Mouse (Mus musculus): ENCODE data around the gene Tmem196.
A peak's percentile ranks its signal among the peaks of the same experiment; 100 is the strongest.

The Tmem196 gene

DNA sequence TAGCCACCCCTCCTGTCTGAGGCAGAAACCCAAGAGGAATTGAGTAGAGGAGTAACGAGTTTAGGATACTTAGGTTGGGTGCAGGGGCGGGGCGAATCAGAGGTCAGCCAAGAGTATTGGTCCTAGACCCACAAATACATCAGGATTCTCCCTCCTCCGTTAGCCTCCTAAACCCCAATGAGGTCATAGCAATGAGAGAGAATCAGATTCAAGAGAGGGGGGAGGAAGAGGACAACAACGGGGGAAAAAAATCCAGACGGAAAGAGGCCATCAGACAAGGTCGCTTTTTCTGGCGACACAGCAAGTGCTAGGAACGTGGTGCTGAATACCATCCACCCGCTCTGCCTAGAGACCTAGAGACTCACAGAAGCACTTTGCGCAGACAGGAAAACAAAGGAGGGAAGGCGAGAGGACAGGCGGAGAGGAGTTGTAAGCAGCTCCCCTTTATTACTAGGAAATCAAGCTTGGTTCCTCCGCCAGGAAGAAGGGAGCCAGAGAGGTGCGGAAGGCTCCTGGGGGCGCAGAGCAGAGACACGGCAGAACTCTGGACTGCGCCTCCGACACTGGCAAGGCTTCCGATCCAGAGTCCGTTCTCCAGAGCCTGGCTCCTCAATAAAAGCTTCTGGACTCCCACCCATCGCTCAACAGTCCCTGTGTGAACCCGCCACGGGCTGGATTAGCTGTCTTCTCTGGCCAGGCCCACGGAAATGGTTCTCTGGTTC, at the start of gene Tmem196:
Tmem196 (plus strand) TSS at position 234 of the 722 bp plus-strand sequence.
- DNase-seq (ENCODE audit: low spot score in 2 of 2), result no peak

DNA sequence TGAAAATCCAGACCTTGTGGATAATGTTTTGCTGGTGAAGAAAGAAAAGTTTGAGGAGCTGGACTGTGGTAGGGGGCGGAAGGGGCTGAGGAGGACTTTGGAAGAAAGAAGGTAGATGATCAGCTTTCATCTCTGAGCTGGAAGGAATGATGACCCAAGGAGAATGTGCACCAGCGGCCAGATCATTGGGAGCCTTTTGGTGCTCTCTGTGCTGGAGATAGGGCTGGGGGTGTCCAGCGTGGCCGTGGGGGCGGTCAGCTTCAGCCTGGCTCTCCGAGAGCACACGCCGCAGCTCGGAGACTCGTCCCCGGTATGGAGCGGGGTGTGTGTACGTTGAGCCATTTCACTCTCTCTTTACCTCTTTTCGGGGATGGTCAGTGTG, 680 bp downstream of the Tmem196 start:
- DNase-seq (ENCODE audit: low spot score in 2 of 2), result no peak

DNA sequence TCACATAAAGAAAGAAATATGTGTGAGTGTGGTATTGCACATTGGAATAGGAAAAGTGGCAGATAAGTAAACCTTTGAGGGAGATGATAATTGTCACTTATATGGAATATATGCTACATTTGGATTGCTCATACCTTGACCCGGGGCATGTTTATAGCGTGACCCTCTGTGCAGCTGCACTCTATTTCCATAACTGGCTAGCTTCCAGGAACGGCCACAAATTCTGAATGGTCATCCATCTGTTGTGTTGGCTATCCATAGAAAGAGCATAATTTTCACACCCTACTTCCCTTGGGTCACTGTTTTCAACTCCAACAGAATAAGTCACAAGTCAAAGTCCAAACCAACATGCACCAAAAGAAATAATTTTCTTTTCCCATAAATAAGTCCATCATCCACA, 11.4 kb downstream of the Tmem196 start:
- no peak for DNase-seq (ENCODE audit: low spot score in 2 of 2)

DNA sequence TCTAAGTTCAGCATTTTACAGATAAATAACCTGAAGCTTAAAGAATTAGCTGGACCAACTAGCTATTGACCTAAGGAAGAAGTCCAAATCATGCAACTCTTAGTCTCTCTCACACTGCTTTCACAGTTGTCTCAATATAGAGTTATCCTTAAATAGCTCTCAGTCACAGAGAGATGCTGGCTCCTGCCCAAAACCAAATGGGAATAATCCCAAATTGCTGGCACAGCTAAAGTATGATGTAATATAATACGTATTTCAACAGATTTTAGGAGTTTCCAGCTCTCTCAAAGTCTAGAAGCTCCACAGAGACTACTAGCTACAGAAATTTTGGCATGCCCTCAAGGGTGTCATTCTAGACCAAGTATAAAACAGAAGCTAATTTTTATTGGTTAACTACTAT, 15.1 kb downstream of the Tmem196 start:
- no peak for DNase-seq (ENCODE audit: low spot score in 2 of 2)

DNA sequence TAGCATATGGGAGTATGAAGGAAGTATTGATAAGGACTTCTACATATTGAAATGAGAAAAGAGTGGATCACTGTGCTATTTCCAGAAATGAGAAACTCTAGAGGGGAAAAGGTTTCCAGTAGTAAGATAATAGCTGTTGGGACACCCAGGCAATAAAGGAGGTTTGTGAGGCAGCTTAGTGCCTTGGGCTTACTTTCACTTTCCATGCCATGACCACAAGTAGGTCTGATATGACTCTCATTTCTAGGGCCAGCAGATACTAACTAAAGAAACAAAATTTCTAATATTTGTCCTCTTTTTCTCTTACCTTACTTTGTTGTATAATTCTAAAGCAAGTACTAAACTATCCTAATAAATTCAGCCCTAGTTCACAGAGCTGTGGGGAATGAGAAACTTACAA, 19.8 kb downstream of the Tmem196 start:
- DNase-seq (ENCODE audit: low spot score in 2 of 2), result no peak

DNA sequence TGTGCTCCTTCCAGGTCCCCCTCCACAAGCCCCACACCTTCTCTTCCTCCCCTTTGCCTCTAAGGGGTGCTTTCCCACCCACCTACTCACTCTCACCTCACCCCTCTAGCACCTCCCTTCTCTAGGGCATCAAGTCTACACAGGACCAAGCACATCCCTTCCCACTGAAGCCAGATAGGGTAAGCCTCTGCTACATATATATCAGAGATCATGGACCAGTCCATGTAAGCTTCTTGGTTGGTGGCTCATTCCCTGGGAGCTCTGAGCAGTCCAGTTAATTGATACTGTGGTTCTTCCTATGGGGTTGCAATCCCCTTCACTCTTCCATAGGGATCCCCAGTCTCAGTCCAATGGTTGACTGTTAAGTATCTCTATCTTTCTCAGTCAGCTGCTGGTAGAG, 24.4 kb downstream of the Tmem196 start:
- DNase-seq (ENCODE audit: low spot score in 2 of 2), result no peak

DNA sequence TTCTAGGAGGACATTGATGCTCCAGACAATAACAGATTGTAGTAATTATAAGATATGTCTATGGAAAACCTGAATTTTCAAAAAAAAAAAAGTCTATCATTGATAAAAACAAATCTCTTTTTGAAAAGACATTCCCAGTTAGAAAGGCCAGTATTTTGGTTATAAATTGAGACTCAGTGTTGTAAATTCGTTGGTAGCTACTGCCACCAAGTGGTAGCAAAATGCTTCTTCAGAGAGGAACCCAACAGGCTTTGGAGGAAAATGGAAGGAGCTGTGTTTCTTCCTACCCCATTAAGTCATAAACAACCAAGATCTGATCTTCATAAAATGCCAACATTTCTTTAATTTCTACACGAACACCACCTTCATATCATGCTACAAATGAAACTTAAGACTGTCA, 36.1 kb downstream of the Tmem196 start:
- peak in 1 of 2 experiments; percentile 5 for DNase-seq (ENCODE audit: low spot score in 2 of 2)

DNA sequence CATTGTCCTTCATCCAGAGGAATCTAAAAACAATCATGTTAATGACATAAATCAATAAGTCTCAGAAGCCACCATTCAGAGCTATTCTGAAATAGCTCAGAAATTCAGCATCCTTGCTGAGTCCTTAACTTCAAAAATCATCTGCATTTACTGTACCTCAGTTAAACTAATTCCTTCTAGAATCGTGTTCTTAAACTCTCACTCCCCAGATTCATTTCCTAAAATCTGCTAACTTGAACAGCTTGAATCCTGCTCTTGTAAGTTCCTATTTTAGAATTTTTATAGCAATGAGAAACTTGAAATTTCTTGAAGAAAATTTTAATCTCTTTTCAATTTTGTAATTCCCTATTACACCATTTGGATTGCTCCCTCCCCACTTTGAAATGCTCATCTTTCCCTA, 52.6 kb downstream of the Tmem196 start:
- no peak for DNase-seq (ENCODE audit: low spot score in 2 of 2)

DNA sequence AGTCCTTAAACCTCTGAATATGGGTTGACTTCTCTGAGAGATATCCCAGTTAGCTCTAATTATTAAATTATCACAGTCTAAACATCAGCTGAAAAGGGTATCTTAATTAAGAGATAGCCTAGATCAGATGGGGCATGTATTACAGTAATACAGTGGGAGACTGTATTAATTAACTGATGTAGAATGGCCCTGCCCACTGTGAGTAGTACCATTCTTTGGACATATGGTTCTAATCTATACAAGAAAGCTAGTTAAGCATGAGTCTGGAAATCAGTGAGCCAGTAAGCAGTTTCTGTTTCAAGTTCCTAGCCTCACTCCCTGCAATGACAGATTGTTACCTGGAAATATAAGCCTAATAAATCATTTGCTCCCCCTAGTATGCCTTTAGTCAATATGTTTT, 58.7 kb downstream of the Tmem196 start:
- DNase-seq (ENCODE audit: low spot score in 2 of 2), result no peak

DNA sequence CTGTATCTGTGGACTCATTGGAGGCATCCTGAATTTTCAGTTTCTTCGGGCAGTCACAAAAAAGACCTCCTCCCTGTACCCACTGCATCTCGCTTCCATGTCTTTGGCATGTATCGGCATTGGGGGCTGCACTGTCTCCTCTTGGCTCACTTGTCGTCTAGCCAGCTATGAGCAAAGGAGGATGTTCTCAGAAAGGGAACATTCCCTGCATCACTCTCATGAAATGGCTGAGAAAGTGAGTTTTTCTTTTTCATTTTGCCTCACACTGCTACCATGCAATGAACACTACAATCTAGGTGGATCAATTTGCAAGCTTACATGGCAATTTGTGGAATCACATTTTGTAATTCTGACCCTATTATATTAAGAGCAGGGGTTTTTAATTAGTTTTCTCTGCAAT, 69.1 kb downstream of the Tmem196 start:
- DNase-seq (ENCODE audit: low spot score in 2 of 2), result no peak

DNA sequence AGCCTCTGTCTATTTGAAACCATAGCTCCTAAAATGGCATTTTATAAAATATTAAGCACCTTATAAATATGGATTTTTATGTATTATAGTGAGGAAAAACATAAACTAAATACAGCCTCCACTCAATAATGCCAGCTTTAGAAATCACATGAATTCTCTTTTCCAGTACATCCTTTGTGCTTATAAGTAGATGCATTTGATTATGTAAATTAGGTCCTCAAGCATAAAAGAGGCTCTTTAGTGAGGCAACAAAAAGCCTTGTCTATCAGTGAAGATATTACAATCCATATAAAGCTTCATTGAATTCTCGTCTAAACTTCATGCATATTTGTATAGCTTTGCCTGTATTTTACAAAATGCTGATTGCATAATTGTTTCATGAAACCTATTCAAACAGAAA, 69.6 kb downstream of the Tmem196 start:
- DNase-seq (ENCODE audit: low spot score in 2 of 2), result no peak

DNA sequence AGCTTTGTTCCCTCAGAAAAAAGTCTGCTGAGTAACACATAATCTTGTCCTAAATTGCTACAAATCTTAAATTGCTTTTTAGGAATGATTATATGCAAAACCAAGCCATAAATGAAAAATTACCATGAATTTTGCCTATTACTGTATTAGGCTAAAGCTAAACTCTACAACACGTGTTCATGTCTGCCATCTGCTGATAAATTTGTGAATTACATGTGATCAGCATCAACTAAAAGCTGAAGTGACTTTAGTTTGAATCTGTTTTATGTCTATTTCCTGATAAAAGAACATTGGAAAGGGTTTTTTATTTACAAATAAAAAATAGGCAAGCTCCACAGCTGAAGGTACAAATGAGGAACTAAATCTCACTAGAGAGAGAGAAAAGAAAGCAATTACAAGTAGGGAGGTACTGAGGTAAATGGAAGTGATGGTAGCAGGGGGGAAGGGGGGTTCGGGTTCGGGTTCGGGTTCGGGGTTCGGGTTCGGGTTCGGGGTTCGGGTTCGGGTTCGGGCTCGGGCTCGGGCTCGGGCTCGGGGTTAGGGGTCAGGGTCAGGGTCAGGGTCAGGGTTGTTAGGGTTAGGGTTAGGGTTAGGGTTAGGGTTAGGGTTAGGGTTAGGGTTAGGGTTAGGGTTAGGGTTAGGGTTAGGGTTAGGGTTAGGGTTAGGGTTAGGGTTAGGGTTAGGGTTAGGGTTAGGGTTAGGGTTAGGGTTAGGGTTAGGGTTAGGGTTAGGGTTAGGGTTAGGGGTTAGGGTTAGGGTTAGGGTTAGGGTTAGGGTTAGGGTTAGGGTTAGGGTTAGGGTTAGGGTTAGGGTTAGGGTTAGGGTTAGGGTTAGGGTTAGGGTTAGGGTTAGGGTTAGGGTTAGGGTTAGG, 82.7 kb downstream of the Tmem196 start:
- DNase-seq (ENCODE audit: low spot score in 2 of 2), result peak; percentile 79 to 82
